Mouse (Mus musculus) liver, postnatal 0 days (tissue): ENCODE measurements around the gene Cit.

Experiments used
- CTCF ChIP-seq: sonication (generic); IDR thresholded peaks from 2 replicates; pipeline ENCODE4 v1.5.1; 2016; ENCODE audit warnings: antibody characterized with exemption, low read depth
- EP300 ChIP-seq: IDR thresholded peaks from 2 replicates; pipeline ENCODE4 v1.6.1; 2016; ENCODE audit warnings: antibody characterized with exemption, low read depth, mild to moderate bottlenecking

- TF ChIP-seq EP300 (no peak), CTCF (no peak)
Measured at GRCm38 (mm10) chr5:115978255-115978654, 133.2 kb downstream of the Cit start.
